Mouse (Mus musculus) layer of hippocampus, postnatal 14 days (tissue): Measurements from ENCODE around the gene Rora. TPM values are rescaled to one million over a fixed set of nuclear protein-coding genes. Genes with fewer than 3 reads are reported as not detected.

Source experiments
- DNase-seq, 2 experiments: peaks; one replicate each; pipeline ENCODE4 v3.0.0; 2021 to 2022; ENCODE audit warnings: low spot score in 2 of 2, mixed read lengths in 1 of 2
- total RNA-seq, 2 experiments: library from RNA; stranded (reverse); gene quantifications; 2 replicates each; pipeline ENCODE4 v1.2.3; 2021

Rora gene
- total RNA-seq, 2 experiments from 2014 or later: 29.3 to 49.5 TPM

DNA sequence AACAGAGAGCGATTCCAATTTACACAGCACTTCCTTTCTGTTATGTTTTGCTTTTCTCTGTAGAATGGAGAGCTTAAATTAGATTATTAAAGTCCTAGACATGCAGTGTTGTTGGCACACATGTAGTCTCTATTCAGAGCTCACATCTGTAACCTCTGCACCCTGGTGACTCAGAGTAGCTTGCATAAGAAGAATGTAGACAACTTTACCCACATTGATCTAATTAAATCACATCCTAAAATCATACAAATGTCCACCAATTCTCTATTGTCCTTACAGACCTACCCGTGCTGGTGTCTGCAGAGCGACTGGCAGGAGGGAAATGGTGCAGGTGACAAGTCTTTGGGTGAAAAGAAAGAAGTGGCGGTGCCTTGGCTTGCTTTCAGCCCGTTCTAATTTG is 155.9 kb downstream of the Rora start:
- no peak for DNase-seq

DNA sequence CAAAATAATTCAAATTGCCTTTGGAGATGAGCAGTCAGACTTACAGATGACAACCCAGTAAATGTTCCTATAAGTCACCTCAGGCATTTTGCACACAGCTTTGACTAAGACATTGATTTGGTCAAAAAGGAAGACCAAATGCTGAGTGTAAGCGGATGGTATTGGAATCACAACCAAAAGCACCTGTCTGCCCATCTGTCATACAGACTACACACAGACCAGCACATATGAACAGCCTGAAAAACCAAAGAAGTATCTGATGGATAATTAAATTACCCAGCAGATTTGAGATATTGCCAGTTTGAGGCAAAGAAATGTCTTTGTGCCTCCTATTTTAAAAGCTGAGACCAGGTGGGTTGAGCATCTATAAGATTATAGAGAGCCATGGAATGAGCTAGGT is 161.1 kb downstream of the Rora start:
- DNase-seq: no peak

DNA sequence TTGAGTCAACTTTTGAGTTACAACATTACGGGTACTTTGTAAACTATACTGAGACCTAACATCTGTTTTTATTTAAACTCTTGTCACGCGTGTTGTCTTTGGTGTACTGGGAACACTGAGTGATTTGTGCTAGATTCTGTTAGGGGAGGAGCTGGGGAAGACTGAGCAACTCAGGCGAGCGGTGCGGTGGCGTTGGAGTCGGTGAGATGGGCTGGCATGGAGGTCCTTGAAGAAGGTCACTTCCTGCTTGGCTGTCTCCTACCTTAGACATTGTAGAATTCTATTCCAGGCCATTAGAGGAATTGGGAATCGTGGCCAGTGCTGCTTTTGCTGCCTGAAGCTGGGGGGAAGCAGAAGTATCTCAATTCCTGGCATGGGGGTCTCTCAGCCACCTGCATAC is 162.3 kb downstream of the Rora start:
- no peak for DNase-seq

DNA sequence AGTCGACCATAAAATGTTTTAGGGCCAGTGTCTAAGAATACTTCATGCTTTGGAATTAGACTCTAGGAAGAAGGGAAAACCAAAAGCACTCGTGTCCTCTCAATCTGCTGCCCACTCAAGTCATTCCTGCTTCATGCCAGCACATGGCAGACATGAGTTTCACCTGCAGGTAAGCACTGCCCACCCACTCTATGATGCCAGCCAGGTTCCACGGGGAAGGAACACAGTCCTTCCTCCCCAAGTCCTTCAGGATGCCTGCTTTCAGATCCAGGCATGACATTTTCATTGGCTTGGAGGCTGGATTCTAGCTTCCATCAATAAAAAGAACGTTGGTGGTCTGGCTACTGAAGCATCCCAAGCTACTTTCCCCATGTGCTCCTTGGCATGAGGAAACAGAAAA is 166.4 kb downstream of the Rora start:
- DNase-seq: no peak

DNA sequence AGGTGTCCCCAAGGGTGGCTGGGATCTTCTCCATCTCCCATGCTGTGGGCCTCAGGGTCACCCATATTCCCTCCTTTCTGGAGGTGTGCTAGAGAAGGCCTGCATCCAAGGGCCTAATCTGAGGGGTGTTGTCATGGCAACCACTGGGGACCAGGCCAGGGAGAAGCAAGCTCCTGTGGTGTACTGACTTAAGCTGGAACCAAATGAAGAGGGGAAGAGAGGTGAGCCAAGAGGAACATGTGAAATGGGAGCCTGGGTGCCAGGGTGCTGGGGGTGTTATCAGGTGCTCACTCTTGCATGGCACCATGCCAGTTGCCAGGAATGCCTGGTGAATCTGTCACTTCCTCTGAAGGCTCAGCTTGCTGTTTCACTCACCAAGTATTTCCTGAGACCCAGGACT is 166.9 kb downstream of the Rora start:
- DNase-seq: peak in 1 of 2 experiments; percentile 15

DNA sequence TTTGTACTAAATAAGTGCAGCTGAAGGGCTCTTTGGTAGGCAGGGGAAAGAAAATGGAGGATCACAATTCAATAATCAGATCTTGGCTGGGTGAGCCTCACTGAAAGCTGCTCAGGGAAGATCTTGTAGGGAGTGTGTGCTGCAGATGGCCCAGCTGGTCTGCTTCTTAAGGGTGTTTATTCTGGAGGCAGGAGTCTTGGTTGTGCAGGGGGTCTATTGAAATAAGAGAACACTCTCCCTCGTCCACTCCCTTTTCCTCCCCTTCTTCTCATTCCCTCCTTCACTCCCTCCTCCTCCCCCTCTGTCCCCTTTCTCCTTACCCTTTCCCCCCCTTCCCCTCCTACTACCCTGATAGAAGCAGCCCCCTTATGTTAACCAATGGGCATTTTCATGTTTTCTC is 167.8 kb downstream of the Rora start:
- no peak for DNase-seq

DNA sequence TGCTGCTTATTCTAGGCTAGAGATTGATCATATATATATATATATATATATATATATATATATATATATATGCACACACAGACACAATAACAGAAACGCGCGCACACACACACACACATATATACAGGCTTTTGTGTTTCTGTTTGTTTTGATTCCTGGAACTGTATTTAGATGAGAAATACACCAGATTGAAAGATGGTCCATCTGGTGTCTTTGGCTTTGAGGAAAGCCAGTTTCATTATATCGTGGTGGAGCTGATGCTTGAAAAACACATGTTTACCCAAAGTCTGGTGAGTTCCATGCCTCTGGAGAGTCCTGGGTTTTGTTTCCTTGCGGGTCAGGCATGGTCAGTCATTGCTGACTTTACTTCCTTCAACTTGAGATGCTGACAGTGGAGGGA is 169.7 kb downstream of the Rora start:
- peak in 1 of 2 experiments; percentile 45 for DNase-seq

DNA sequence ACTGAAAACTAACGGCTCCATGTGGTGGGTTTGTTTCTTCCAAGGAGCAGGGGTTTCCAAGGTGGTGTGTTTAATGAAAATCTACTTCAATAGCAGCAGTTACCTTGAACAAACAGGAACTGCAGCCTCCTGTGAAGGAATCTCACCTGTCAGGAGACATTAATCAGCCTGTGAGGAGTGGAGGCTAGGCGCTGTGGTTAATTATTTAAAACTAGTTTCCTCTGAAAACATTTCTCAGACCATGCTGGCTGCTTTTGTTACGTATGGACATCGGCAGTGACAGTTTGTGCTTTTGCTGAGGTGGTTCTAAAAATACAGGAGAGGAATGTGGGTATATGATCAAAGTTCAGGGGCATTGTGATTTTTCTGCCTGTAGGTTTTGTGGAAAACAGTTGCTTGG is 171.5 kb downstream of the Rora start:
- DNase-seq: no peak

DNA sequence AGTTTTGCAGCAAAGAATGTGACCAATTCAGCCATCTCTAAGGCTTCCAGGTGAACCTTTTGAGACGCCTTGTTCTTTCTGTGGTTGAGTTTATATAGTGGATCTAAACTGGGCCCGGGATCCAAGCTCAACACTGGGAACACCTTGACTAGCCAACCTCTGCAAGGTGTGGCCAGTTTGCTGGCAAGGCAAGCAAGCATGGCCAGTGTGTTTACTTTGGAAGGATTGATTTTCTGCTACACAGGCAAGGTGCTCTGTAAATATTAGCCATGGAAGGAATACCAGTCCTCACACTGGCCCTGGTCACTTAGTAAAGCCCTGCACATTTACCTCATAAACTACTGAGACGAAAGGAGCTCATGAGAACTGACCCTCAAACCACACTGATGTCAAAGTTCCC is 172.3 kb downstream of the Rora start:
- DNase-seq: no peak

DNA sequence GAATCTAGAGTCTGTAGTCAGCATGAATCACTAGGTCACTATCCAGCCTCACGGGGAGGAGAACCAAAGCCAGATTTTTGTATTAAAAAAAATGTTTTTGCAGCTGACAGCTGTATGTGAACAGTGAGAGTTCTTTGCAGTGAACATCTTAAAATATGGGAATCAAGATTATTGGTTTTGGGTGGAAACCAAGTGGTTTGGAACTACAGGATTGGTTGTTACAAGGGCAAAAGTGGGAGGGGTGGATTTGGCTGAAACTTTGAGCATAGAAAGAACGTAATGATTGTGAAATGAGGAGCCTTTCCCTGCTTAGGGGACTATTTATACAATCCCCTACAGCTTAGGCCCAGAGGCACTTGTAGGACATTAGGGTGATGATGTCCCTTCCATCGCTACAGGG is 173.9 kb downstream of the Rora start:
- no peak for DNase-seq

DNA sequence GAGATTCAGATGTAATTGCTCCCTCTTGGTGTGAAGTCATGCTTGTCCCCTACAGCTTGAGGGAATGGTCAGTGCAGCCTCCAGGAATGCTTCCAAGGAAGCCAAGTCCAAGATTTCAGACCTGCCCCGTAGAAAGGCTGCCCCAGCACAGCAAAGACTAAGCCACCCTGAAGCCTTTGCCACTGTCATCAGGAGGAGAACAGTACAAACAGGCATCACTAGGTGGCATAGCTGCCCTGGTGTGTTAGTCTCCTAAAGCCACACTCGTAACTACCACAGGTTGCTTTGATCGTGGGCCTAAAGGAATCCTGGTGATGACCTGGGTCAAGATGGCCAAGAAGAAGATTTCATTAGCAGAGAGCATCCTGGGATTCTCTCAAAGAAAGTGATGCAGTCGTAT is 176.3 kb downstream of the Rora start:
- peak; percentile 20 to 29 for DNase-seq

DNA sequence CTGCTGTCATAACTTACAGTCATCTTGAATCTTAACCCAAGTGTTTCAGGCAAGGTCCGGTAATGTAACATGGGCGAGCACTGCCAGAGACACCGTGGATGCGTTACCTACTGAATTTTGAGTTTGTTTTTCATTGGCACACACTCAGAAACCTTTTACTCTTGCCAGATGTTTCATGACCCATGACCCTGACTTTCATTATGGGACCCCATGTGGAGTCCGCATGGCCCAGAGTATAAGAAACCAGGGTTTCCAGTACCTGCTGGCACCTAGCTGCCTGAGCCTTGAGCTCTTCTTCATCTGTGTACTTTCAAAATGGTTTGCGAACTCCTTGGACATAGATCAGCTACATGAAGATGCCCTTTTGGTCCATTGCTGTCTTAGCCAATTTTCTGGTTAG is 179.7 kb downstream of the Rora start:
- no peak for DNase-seq

DNA sequence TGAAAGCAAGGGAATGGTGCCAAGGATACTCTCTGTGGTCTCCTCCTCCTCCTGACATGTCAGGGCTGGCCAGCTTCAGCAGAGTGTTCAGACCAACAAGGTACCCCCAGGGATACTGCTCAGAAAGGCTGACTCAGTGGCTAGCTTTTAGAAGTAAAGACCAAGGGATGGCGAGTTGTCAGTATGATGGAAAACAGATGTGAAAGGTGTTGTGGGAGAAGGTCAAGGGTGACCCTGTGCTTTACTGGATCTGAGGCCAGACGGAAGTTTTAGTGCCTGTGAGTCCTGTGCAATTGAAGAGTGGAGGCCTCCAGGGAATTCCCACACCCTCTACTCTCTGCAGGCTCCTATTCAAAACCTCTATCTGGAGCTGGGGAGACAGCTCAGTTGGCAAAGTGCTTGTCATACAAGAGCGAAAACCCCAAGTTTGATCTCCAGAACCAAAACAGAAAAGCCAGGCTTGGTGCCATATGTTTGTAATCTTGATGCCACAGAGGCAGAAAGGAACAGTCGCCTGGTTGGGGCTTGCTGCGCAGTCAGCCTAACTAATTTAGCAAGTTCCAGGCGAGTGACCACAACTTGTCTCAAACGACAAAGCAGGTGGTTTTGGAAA is 181.6 kb downstream of the Rora start:
- no peak for DNase-seq

DNA sequence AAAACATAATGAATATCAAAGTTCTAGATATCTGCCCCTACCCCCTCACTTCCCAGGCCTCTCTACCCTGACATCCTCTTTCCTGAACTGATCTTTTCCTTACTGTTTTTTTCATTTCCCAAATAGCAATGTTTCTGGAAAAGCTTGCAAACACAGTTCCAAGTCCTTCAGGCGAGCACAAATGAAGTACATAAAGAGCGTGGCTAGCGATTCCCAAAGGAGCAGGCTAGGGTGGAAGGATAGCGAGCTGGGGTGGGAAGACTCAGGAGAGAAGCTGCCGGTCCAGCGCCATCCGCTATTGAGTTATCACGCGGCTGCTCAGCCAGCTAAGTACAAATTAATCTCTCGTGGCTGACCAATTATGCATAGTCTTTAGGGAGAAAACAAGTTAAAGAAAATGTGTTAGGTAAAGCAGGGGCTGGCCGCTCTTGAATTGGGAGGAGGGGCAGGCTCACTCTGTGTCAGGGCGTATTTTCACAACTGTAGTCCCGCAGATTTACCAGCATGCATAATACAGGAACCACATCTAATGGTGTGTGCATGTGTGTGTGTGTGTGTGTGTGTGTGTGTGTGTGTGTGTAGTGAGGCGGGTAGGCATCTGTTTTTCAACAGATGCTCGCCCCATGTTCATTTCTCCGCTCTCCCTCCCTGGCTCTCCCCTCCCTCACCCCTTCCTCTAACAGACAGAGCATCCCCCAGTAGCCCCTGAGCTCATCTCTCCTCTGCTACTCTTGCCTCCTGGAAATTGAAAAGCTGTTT is 188.7 kb downstream of the Rora start:
- DNase-seq: no peak

DNA sequence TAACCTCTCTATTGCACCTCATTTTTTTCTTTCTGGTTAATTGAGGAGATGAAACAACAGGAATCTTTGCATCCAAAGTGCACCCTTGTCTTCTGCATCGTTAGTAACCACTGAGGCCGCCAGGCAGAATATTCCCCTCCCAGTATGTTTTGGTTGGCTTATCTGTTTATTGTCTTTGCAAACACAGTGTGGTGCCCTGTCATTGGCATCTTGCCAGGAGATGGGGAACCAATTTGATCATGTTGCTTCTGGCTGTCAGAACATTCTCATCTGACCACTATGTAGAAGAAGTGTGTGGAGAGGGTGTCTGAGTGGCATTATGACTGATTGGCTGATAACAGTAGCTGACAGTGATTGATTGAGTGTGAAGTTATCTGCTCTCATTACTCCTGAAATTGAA is 192.0 kb downstream of the Rora start:
- no peak for DNase-seq

DNA sequence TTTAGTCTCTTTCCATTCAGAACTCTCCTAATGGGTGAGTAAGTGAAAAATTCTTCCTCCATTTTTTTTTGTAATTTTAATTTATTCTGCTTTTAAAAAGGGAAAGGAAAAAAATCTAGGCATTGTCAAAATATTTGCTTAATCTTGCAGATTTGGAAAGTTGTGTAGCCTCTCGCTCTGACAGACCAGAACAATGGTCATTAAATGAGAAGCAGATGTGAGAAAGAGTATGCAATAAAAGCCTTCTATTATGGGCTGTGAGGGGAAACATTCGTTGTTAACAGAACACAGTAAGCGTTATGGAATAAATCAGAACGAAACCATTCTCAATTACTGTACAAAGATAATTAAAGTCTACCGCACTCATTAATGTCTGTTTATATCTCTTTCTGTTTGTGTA is 196.7 kb downstream of the Rora start:
- DNase-seq: no peak

DNA sequence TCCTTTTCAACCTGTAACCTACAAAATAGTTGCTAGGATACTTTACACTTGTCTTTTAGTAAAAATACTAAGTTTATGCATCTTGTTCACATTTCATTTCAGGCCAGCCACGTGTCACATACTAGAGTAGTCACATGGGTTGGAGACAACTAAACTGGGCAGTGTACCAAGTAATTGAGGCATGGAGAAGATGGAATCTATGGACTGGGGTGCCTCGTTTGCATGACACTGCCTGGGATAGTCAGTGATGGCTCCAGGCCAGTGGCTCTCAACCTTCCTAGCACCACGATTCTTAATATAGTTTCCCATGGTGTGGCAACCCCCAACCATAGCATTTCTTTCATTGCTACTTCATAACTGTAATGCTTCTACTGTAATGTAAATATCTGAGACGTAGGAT is 198.6 kb downstream of the Rora start:
- no peak for DNase-seq

DNA sequence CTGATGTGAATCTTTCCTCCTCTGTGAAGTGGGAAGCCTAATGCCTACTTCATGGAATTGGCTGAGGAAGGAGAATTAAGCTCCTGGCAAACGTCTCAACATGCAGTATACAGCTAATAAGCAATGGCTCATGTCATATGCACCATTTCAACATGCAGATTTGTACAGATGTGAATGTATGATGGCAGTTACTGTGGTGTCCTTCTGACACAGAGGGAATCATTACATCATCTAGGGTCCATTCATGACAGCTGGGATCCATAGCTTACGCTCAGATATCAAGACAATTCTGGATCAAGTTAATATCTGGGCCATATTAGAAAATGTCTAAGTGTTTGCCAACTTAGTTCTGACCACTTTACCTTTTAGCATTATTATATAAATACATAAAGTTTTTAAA is 199.3 kb downstream of the Rora start:
- DNase-seq: no peak

DNA sequence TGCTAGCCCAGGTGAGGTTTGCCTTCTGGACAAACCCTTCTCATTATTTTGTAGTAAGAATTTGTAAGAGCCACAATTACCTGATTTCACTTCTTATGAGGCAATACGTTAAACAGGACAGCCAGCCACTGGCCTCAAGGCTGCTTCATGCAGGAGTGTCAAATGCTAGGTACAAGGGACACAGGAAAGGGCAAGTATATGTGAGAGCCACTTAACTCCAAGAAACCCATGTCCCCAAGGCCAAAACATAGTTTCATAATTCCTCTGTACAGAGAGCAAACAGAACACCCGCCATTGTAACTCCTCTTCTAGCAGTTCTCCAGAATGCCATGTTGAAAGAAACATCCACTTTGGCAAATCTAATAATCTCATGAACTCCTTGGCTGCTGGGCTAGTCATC is 205.9 kb downstream of the Rora start:
- DNase-seq: no peak

DNA sequence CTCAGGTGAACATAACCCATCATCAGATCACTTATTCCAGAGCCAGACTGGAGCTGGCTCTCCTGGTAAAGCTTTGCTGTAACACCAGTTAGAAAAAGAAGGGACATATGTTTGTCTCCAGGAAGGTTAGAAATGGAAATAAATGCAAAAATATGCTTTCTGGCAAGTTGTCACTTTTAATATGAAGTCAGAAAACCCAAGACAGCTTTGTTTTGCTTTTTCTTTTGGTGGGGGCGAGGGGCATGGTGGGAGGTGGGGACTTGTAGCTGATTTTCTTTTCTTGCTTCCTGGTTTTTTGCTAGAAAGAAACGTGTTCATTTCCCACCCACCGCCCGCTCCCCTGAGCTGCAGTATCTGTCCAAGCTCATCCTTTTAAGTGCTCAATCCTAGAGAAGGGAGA is 212.7 kb downstream of the Rora start:
- peak in 1 of 2 experiments; percentile 33 for DNase-seq

DNA sequence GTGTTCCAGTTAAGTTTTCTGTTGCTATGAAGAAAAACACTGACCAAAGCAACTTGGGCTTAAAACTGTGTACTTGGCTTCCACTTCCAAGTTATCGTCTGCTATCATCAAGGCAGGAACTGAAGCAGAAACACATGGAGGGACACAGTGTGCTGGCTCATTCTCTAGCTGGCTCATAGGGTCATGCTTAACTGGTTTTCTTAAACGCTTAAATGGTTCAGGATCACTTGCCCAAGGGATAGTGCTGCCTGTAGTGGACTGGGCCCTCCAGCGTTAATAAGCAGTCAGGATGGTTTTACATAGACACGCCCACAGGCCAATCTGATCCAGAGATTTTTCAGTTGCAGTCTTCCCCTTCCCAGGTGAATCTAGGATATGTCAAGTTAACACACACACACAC is 220.3 kb downstream of the Rora start:
- no peak for DNase-seq

DNA sequence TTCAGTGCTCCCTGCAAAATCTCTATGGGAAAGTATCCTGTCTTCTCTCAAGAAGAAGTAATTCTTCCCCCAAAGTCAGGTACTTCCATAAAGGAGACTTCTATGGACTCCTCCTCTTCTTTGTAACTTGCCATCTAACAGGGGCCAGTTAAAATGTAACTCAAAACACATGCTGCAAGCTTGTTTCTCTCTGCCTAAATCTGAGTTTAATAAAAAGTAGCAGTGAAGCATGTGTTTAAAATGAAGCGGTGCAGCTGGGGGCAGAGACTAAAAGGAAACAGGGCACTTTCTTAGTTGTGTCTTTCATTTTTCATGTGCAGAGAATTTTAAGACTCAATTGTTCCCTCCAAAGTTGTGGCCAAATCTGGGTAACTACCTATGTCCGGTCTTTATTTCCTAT is 221.0 kb downstream of the Rora start:
- DNase-seq: no peak

DNA sequence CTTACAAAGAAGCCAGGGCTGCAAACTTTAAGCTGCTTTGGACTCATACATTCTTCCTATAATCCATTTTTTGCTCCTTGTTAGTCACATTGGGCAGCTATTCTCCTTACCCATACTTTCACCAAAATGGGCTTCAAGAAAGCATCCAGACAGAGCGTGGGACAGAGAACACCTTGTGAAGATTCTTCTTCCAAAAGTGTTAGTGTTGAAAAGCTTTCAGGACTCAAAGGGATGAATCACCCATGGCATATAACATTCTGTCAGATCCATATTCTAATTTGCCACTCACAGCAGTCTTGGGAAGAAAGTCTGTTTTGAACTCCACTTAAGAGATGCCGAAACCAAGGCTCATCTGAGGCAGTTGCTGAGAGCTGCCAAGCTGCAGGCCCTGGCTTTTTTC is 222.2 kb downstream of the Rora start:
- DNase-seq: no peak
